Mouse (Mus musculus): ENCODE measurements around the gene 2010111I01Rik.

DNA sequence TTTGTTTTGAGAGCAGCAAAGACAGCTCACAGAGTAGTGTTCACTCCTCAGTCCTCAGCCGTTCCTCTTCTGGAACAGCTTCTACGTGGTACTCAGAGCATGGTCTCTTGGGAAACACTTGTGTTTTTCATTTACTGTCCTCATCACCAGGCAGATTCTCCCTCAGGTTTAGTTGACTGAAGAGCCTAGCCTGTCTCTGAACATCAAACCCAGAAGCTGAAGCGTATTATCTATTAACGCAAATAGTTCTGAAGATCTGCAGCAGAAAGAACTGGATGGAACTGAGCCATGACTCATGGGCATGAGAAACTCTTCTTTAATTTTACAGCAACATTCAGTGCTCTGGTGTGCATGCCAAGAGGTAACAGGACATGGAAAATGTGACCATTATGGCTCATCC is 385.4 kb downstream of the 2010111I01Rik start:
- TF ChIP-seq ZNF384 (IDR thresholded peaks at IDR 0.05; ENCODE audit: low read depth, low read length) (no peak), ELF1 (IDR thresholded peaks at IDR 0.05; ENCODE audit: low read depth, low read length) (no peak)

Measured in MEL (cell line).